Mouse (Mus musculus): ENCODE results near the gene Pou3f1.
A peak's percentile ranks its signal among the peaks of the same experiment; 100 is the strongest.

Gene Pou3f1

DNA sequence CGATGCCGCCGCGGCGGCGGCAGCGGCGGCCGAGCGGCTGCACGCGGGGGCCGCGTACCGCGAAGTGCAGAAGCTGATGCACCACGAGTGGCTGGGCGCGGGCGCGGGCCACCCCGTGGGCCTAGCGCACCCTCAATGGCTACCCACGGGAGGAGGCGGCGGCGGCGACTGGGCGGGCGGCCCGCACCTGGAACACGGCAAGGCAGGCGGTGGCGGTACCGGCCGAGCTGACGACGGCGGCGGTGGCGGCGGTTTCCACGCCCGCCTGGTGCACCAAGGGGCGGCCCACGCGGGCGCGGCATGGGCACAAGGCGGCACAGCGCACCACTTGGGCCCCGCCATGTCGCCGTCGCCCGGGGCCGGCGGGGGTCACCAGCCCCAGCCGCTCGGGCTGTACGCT, 1.2 kb downstream of the Pou3f1 start:
- no peak for DNase-seq (ENCODE audit: low spot score)

DNA sequence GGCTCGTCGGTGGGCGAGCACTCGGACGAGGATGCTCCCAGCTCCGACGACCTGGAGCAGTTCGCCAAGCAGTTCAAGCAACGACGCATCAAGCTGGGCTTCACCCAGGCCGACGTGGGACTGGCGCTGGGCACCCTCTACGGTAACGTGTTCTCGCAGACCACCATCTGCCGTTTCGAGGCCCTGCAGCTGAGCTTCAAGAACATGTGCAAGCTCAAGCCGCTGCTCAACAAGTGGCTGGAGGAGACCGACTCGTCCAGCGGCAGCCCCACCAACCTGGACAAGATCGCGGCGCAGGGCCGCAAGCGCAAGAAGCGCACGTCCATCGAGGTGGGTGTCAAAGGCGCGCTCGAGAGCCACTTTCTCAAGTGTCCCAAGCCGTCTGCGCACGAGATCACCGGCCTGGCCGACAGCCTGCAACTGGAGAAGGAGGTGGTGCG, 1.8 kb downstream of the Pou3f1 start:
- peak; percentile 63 for DNase-seq (ENCODE audit: low spot score)

DNA sequence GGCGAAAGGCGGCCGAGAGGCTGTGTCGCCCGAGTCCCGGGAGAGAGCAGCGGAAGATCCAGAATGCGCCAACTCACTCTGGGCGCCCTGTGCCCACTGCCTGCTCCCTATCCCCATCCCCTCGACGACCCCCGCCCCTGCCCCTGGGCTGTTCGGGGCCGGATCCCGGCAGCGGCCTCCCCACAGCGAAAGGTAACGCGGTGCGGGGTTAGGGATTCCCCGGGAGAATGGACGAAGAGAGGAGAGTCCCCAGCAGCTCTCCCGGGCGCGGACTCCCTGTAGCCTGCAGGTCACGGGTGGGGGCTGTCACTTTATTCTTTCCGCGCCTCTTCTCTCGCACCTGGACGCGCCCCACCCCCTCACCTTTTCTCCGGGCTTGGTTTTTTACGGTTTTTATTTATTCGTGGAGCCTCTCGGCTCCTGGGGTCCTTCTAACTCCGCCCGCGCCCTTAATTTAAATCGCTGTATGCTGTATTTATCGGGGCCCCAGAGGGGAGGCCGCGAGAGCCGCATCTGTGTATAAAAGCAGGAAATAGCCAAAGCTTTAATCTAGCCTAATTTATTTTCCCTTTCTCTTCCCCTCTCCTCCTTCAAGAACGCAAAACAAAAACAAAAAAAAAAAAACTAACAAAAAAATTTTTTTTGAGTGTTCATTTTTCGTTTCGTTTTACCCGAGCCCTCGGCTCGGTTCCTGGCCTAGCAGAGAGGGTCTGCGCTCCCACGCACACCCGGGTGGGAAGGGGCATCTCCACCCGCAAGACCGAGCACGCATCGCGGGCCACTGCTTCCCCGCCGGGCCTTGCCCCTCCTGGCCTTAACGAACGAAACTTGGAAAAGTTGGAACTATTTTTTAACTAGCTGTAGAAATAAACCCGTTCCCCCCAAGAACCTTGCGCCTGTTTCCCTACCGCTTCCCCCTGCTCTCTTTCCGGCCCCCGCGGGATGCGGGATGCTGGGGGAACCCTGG, 2.9 kb downstream of the Pou3f1 start:
- DNase-seq (ENCODE audit: low spot score) = peak; percentile 40

DNA sequence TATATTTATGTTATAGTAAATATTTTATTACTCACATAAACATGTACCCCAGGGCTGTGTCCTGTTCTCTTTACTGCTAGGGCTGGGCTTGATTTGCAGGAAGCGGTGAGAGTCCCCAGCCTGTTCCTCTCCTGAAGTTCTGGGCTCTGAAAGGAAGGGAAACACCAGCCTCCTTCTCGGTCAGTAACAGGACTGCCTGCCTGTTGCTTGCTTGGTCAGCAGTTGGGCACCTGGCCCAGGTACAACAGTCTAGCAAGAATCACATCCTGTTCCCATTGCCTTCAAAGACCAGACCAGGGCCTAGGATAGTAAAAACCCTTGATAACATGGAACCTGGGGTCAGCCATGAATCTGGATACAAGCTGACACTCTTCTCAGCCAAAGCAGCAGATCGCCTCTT, 4.0 kb downstream of the Pou3f1 start:
- DNase-seq (ENCODE audit: low spot score) = no peak

DNA sequence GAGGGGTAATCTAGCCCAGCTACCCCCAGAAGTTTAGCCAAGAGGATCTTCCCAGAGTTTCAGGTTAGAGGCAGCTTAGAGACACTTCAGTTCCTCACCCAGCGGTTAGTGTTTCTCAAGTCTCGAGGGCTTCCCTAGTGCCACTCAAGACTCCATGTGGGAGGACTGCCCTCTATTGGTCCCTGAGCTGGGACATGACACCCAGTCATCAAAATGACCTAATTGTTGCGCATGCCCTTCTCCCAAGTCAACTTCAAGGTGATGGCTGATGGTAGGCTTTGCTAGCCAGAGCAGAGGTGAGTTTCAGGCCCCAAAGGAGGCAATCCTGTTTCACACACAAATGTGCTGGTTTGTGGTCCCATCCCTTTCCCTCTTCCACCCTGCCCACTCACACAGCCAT, 6.4 kb downstream of the Pou3f1 start:
- DNase-seq (ENCODE audit: low spot score) = peak; percentile 48

DNA sequence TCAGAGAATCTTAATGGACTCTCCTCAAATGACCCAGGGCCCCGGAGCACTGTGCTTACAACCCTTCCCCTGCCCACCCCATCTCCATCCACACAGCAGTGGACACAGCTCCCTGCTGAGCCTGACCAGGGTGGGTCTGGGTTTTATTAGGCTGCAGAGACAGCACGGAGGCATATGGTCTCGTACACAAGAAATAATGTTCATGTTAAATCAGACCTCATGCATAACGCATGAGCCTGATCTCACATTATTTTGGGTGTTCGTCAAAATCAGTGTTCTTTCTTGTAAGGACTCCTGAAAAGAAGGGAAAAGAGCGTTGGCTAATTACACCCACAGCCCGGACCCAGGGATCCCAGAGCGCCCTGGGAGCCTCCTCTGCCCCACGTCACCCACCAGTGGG, 7.6 kb downstream of the Pou3f1 start:
- no peak for DNase-seq (ENCODE audit: low spot score)

DNA sequence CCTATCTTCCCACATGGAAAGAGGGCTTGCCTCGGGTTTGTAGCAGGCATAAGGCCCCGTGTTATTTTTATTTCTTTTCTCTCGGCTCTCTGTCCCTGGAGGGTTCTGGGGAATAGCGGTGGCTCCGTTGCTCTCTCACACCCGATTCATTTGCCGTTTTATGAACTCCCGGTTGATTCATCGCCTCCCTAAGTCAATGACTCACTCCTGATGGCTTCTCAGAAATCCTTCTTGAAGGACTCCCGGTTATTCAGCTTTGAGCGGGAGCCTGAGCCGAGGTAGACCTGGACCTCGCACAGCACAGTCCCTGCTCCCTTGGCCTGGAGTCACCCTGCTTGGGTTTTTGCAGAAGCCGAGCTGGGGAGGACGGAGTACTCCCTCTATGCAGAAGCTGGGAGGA, 8.0 kb downstream of the Pou3f1 start:
- no peak for DNase-seq (ENCODE audit: low spot score)

DNA sequence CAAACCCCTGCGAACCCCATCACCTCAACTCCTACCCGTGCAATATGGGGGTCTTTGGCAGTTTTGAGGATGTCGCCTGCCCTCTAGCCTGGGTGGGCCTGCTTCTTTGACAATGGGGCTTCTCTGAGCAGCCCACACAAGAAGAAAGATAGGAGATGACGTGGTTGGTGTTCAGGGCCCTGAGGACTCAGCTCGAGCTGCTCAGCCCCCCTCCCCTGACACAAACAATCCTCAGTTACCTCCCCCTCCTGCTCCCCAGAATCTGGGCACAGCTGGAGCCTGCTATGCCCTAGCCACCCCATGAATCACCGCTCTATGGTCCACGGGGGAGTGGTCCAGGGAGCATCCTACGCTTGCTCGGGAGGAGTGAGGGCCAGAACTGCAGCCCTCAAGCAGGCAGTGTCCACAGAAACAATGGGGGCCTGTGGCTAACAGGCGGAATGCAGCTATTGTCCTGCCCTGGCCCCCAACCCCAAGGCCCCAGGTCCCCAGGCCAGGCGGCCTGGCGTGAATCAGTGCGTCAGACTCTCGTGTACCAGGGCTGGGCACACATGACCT, 10.9 kb downstream of the Pou3f1 start:
- no peak for DNase-seq (ENCODE audit: low spot score)

DNA sequence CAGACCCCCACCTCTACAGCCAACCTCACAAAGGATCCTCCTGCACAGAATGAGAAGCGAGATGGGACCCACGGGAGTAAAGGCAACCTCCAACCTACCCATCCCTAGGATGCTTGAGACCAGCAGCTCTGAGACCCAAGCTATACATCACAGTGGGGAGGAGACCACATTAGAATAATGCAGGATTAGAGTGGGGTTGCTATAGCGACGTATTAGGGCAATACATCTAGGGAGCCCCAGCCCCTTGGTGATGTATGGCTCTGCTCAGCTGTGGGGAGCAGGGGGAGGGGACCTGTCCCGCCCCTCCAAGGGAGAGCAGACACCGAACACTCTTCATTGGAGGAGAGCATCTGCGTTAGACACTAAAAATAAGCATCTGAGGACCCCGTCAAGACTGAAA, 11.5 kb downstream of the Pou3f1 start:
- DNase-seq (ENCODE audit: low spot score) = peak; percentile 77

DNA sequence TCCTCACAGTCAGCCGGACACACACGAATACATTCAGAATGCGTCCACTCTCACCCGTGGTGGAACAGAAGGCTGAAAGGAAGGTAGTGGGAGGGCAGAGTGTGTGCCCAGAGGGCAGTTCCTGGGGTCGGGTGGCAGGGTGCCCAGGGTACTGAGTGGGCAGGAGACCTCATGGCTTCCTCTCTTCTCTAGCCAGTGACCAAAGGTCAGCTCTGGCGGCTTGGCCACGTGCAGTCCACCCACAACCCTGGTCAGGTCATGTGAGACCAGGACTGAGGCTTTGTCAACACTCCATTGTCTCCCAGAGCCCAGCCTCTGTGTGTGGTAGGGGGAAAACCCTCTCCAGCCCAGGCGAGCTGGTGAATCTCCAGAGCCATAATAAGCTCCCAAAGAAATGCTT, 13.6 kb downstream of the Pou3f1 start:
- no peak for DNase-seq (ENCODE audit: low spot score)

DNA sequence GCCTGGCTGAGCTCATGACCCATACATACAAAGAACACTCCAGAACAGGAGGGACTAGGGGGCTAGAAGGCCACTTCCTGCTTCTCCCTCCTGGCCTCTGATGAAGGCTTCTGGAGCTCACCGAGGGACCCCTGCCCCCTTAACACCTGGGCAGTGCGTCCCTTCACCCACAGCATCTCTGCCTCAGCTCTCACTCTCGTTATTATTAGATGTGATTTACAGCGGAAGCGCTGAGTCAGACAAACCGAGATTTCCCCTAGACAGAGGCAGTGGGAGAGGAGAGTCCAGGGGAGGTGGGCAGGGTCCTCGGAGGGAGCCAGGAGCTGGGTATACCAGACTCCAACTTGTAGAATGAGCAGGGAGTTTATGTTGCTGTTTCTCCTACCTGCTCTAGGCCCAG, 15.0 kb downstream of the Pou3f1 start:
- no peak for DNase-seq (ENCODE audit: low spot score)

DNA sequence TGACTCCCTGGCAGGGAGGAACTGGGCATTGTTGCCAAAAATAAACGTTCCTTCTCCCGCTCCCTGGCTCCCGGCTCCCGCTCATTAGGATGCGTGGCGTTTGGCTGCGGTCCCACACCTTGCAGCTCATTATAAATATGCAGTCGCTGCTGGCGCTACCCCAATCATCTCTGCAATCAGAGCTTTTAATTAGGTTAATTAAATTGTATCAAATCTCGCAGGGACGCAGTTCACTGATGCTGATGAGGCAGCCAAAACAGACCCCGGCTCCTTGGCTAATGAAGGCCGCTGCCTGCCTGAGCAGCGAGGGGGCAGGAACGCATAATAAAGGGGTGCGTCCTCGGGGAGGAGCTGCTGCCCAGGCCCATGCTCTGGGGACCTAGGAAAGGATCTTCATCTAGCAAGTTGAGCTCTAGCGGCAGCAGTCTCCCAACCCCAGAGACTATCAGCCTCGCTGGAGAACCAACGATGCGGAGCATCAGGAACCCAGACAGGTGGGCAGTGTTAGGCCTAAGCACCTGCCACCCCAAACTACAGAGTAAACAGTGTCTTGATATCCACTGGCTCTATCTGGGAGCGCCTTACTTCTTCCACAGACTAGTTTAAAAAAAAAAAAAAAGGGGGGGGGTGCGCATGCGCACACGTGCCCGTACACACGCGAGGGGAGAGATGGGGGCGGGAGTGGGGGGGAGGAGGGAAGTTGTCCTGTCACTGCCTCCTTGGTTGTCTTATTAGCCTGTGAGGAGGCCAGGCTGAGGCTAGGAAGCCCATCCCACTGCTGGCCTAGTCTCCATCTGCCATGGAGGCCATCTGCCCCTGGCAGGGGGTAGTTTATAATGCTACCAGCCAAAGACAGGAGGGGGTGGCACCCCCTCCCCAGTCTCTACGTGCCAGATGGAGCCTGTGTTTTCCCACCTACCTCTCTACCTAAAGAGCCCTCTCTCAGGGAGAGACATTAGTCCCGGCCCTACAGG, 16.0 kb downstream of the Pou3f1 start:
- DNase-seq (ENCODE audit: low spot score) = peak; percentile 40

DNA sequence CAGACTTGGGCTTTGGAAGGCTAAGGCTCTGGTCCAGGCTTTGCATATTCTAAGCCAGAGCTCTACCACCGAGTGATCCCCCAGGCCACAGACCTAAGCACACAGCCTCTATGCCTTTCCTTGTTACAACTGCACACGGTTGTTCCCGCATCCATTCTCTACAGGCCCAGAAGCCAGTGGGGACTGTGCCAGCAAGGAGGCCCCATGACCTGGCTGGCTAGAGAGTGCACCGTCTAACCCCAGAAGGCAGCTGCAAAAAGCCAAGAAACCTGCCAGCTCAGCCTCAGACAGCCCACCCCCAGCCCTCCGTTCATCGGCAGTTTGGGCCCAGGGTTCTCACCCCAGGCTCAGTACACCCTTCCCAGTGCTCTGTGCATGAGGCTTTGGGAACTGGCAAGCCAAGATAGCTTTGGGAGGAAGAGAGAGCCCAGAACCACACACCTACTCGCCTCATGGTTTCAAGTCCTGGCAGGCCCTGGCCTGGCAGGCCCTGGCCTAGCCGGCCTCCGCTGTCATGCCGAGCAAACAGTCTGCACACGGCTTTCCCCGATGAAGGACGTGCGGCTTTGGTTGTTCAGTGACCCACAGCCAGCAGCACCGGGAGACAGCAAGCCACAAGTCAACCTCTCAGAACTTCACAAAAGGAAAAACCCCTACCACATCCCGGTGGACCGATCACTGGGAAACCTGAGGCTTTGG, 17.9 kb downstream of the Pou3f1 start:
- DNase-seq (ENCODE audit: low spot score) = no peak

DNA sequence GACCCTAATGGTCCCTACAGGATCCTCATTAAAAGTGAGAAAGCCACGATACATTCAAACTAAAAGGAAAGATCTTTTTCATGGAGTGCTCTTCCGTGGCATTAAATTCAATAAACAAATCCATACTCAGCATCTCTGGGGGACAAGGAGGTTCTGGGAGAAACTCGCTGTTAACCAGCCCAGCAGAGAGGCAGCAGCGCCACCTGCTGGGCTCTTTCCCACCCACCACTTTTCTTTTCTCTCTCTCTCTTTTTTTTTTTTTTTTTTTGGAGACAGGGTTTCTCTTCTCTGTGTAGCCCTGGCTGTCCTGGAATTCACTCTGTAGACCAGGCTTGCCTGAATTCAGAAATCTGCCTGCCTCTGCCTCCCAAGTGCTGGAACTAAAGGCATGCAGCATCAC, 18.4 kb downstream of the Pou3f1 start:
- peak; percentile 90 for DNase-seq (ENCODE audit: low spot score)

DNA sequence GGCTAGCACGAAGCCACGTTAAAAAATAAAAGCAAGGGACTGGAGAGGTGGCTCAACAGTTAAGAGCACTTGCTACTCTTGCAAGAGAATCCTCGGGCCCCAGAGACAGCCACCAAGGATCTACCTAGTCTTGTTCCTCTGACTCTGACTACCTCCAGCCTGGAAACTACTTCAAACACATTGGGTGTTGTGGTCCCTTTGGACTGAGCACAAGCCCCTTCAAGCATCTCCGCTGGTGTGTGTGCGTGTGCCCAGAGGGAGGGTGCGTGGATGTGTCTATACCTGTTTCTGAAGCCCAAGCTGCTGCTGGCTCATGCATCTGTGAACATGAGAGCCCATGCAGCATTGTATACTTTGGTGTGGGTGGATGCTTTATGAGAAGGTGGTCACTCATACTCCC, 19.4 kb downstream of the Pou3f1 start:
- DNase-seq (ENCODE audit: low spot score) = no peak

DNA sequence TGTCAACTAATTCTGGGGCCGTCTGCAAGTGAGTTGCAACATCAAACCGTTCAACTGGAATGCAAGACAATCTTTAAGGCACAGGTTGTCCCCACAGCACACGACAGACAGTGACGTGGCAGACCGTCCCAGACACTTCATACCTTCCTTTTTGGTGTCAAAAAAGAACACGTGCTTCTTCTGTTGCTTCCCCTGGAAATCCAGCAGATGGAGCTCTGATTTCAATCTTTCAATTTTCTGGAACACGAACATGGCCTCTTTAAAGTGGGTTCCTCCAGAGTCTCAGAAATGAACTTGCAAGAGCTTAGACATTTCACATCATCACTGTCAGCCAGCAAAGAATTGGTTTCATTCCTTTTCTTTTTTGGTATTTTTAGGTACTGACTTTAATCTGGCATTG, 25.7 kb downstream of the Pou3f1 start:
- DNase-seq (ENCODE audit: low spot score) = no peak

DNA sequence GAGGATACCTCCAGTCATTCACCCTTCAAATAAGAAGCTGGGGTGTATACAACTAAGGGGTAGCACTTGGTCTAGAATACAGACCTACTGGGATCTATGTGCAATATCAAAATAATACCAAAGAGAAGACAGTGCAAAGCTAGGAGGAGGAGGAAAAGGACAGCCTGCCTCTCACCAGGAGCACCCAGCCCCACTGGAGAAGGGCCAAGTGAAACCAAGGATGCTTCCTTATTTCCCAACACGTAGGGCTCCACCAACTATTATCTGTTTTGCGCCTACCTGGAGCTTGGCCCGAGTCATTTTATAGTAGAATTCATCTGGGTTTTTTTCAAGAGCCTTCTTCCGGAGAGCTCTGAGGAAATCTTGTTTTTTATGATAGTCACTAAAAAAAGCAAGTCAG, 26.9 kb downstream of the Pou3f1 start:
- no peak for DNase-seq (ENCODE audit: low spot score)

DNA sequence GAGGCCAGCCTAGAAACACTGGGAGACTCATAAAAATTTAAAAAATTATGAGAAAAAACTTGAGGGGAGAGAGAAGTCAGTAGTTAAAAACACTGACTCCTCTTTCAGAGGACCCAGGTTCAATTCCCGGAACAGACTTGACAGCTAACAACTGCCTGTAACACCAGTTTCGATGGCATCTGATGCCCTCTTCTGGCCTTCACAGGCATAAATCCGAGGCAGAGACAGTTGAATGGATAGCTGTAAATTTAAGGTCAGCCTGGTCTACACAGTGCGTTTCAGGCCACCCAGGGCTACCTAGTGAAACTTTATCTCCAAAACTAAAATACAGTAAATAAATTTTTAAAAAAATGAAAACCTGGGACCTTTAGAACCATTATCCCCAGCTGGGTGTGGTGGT, 28.4 kb downstream of the Pou3f1 start:
- no peak for DNase-seq (ENCODE audit: low spot score)

DNA sequence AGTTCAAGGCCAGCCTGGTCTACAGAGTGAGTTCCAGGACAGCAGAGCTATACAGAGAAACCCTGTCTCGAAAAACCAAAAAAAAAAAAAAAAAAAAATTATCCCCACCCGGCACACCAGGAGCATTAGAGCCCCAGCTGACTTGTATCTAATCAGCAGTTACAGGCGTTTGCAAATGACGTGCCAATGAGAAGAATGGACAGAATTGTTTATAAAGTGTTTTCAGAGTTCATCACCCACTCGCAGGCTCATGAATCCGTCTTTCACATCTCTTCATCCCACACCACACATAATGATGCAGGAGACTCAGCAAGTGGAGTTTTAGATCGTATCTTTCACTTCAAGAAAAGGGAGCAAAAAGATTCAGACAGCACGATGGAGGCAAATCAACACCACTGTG, 28.8 kb downstream of the Pou3f1 start:
- no peak for DNase-seq (ENCODE audit: low spot score)

DNA sequence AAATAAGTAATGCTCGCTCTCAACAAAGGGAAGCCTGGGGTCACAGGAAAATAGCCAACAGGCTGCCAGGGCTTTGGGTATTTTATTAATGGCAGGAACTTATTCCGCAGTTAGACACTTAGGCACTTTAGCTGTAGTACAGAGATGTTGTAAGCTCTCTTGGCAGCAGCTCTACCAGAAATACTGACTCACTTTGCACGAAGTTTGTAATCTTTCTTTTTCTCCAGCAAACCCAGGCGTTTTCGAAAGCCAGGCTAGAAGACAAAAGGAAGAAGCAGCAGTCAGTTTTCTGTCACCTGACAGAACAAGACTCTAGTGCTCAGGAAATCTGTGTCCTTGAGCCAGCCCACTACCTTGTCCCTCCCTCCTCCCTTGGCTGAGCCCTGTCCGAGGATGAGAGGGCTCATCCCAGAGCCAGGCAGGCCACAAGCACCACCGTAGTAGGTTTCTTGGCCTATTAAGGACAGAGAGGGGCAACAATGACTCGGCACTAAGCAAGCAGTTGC, 29.3 kb downstream of the Pou3f1 start:
- DNase-seq (ENCODE audit: low spot score) = no peak

DNA sequence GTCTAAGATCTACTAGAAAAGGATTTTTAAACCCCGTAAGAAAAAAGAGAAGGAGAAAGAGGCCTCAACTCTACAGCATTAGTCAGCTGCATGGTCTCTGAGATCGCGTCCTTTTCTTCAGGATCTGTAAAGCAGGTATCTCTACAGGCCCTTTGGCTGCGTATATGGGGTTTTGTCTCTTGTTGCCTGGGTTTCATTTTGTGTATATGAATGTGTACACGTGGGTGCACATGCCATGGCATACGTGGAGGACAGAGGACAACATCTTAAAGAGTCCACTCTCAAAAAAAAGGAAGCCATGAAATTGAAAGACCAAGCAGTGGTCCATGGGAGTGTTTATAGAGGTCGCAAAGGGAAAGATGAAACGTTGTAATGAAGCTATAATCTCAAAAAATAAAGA, 34.8 kb downstream of the Pou3f1 start:
- no peak for DNase-seq (ENCODE audit: low spot score)

DNA sequence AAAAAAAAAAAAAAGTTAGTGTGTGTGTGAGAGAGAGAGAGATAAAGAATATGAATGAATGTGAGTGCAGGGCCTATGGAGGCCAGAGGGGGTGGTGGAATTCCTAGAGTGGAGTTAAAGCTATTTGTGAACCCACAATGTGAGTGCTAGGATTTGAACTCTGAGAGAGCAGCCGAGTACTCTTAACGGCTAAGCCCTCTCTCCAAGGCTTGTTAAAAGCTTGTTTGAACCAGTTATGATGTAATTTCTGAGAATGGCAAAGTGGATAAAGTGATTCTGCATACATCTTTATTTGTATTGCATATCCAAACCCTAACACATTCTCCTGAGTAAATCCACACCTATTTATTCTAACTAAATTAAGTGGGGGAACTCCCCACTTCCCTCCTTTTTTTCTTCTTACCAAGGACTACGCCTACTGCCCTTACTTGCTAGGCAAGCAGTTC, 35.8 kb downstream of the Pou3f1 start:
- DNase-seq (ENCODE audit: low spot score) = no peak
